Mouse (Mus musculus) liver, adult 2 months (tissue): ENCODE data around the gene Ddx52.

Experiments used
- CTCF ChIP-seq: fragments of 200-500 bp; IDR thresholded peaks from 2 replicates; pipeline ENCODE4 v1.5.1; 2011; ENCODE audit warnings: low read depth, low read length, control low read depth
- POLR2A ChIP-seq: fragments of 200-500 bp; IDR thresholded peaks from 2 replicates; pipeline ENCODE4 v1.6.1; 2011; ENCODE audit warnings: low read length, control low read depth; ENCODE audit not compliant: insufficient read depth; ENCODE audit errors: extremely low read depth

DNA sequence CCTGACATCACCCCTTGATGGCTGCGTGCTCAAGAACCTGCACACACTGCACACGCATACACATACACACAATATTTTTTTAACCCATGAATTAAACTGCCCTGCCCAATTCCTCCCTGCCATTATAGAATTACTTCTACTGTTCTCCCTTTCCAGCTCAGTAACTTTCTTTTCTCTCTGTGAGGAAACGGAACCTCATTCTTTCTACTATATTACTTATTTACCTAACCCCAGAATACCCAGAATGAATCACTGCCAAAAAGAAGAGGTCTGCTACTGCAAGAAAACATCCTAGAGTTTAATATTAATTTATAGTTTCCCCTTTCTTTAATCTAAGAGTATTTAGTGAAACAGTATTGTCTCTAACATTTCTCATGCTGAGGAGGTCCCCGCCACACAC, 8.5 kb upstream of the Ddx52 start:
- TF ChIP-seq CTCF: no peak
- TF ChIP-seq POLR2A: no peak
